Mouse (Mus musculus): ENCODE measurements around the gene Disp3. TPM values are rescaled to one million over a fixed set of nuclear protein-coding genes. Genes with fewer than 3 reads are reported as not detected.
A peak's percentile ranks its signal among the peaks of the same experiment; 100 is the strongest.

Gene Disp3
- total RNA-seq, 2 experiments from 2014 or later, result 0.32 TPM; not detected in 1

DNA sequence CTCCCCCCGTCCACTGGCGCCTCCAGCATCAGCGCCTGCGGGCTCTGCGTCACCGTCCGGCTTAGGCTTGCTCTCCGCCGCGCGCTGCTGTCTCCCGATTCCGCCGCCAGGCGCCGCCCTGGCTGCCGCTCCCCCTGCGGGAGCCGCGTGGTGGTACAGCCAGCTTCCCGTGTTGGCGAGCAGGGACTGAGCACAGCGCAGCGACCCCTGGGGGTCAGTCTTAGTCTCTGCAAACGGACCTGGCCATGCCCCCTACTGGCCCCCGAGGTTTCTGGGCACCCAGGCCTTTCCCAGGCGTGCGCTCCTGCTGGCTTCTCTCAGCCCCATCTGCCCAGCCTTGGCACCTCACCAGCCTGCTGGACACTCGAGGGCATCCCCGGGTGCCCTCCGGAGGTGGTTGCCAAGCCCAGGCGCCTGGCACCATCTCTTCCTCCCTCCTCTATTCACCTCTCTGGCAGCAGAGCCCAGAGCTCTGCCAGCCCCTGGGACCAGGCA lies 337 bp upstream of the Disp3 start:
- peak; percentile 60 for DNase-seq

DNA sequence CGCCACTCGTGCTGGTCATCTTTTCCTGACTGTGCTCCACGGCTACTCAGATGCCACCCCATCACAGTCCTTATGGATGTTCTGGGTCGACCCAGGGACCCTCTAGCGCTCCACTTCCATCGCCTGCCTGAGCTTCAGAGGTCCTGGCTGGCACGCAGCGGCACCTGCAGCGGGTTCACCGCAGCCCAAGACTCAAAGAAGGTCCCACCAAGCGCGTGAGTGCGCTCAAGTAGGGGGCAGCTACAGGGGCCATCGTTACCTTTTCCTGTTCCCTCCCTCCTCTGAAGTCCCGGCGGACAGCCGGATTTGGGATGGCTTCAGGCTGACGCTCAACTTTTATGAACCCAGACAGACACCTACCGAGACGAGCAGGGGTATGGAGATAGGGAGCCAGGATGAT lies 724 bp downstream of the Disp3 start:
- DNase-seq, result no peak

DNA sequence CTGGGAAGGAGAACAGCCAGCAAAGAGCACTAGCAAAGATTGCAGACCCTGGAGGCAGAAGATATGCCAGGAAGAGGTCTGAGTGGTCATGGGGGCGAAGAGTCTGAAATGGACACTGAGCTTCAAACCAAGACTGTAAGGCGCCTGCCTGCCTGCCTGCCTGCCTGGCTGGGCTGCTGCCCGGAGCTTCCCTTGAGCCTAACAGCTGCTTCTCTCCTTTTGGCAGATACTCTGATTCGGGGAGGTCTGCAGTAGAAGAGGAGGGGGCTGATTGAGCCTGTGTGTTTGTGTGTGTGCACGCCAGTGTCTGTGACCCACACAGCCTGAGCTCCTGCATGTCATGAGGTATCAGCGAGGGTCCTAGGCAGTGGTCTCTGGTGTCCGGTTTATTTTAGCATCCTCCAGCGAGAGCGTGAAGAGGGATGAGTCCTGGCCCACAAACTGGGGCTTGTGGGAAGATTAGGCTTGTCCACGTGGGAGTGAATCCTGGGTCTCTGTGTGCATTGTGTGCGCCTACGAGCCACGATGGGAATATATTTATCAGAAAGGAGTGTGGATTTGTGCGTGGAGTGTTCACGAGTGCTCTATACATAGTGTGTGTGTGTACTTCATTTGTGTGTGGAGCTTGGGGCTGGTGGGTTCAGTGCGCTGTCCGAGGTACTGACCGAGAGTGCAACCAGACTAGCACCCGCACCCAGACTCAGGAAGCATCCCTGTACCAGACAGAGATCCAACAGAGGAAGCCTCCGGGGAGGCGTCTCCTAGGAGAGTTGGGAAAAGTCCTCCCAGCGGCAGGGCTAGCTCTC lies 1.3 kb downstream of the Disp3 start:
- no peak for DNase-seq

DNA sequence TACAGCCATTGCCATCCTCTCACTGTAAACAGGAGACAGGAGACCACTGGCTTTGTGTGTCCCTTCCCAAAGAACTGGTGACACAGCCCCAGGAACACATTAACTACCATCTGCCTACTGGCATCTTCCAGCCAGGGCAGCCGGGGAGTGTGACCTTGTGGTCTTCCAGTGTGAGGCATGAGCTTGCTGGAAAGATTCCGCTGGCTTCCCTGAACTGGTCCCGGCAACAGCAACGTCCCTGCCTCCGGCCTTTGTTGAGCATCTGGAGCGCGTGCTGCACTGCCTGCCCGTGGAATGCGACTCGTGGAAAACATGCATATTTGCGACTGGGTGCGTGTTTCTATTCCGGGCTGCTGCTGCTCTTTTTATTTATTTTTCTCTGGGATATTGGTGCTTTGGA lies 3.5 kb downstream of the Disp3 start:
- DNase-seq, result no peak

DNA sequence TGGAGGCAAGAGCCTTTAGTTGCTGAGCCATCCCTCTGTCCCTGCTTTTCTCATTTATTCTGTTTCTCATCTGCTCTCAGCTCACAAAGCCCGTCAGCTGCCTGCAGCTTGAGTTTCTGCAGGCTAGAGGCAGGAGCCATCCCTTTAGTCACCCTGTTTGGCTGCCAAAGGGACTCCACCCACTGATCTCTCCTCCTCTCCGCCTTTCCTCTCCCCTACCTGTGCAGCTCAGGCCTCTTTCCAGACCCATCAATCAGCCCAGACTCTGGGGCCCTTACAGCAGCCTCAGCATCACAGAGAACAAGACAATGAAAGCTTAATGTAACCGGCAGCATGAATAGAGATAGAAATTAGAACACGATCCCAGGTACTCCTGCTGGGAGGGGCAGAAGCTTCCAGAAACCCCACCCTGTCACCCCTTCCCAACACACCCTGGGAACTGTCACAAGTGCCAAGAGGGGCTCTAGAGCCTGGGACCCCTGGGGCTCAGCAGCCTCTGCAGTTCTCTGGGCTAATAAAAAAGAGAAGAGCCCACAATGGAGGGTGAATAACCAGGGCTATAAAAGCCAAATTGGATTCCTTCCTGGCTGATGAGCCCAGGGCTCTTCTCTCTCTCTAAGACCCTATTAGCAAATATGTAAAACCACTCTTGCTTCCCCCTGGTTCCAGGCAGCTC lies 10.8 kb downstream of the Disp3 start:
- no peak for DNase-seq

DNA sequence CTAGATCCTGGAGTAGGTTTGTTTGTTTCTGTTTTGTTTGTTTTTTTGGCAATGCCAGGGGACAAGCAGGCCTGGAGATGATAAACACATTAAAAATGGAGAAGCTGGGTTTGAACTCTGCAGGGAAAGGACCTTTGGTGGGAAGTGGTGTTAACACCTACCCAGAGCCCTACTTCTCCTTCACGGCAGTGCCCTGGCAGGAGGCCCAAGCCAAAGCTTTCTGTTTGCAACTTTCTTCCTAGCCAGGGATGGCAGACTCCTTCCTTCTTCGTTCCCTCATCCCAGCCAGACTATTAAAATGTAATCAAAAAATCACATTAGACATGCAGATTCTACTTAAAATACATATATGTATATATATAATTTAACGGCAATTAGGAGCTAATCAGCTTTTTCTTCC lies 13.1 kb downstream of the Disp3 start:
- DNase-seq, result no peak

DNA sequence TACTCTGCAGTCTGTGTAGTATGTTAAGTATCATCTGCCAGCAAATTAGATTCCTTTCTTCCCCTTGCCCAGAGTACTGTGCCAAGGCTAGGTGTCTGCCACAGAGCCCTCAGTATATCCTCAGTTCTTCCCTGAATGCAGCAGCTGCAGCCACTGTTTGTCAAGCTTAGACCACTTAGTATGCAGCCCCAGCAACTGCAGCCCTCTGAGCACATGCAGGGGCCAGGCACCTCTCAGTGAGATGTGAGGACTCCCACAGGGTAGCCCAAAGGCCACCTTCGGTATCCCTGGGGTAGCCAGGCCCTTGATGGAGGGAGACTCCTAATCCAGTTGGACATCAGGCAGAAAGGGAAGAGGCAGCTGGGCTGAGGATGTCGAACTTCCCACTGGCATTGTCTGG lies 14.5 kb downstream of the Disp3 start:
- DNase-seq, result no peak

DNA sequence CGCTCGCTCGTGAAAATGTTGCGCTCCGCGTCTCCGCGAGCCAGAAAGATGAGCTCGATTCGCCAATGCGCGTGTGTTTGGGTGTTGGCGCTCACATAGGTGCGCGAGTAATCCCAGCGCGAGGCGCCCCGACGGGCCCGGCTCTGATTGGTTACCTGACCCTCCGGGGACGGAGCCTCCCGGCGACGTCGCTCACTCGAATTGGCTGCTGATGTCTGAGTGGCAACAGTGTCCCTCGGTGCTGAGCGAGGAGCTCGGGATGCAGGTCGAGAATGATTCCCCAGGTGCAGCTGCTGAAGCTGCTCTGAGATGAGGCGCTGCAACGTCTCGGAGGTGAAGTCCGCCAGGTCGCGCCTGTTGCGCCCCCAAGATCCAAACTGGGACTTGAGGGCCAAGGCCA lies 16.1 kb downstream of the Disp3 start:
- no peak for DNase-seq

DNA sequence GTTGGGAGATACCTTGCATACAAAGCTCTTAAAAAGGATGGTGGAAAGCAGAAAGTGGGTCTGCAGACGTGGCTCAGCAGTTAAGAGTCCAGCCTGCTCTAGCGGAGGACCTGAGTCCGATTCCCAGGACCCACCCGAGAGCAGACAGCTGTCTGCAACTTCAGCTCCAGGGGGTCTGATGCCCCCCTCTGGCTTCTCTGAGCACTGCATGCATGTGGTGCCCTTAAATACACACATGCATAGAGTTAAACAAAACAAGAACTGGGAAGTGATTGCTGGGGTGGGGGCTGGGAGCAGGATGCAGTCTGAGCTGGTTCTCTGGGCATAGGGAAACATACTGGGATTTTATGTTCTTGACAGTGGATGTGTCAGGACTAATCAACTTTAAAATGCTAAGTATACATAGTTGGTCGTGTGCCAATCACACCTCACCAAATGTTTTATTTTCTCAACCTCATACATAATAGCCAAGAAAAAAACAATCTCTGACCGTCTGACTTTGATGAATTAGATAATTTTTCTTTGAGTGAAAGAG lies 20.7 kb downstream of the Disp3 start:
- DNase-seq, result no peak

DNA sequence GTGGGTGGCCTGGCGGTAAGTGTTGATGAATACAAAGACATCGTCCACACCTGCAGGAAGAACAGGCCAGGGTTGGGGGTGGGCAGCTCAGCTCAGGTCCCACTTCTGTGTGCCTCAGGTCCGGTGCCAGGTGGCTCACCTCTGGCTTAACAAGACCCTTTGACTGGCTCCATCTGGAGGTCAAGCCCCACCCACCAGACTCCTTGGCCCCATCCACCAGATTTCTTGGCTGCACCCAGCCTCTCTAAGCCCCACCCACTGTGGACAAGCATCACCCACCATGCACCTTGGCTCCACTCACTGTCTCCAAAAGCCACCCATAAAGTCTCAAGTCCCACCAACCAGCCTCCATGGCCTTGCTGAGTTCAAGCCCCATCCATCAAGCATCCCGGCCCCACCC lies 27.8 kb downstream of the Disp3 start:
- DNase-seq, result no peak

DNA sequence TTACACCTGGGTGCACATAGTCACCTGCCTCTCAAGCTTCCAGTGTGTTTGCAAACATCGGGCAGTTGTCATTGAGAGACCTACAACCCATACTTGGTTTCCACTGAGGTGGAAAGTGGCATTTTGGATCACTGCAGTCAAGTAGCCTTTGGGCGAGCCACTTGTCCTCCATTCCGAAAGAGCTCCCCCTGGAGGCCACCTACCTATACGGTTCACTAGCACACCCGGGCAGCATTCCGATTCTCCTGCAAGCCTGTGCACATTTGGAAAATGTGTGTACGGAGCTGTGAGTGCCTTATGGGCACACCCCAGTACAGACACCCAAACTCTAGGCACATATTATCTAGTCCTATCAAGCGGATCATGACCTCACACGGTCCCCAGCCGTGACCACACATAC lies 38.4 kb downstream of the Disp3 start:
- DNase-seq, result no peak

DNA sequence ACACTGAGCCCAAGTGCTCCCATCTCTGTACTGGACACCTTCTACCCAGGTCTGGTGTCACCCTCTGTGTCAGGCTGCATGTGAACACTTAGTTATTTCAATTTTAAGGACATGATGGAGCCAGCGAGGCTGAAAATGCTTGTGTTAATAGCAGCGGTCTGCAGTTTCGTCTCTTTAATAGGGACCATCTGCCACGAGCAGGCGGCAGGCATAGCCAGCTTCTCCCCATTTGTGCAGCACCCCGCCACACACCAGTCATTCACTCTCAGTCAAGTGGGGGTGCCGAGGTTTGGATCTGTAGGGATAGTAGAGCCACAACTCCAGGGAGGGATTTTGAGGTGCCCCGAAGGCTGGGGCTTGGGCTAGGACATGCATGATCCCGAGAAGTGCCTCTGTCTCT lies 47.4 kb downstream of the Disp3 start:
- no peak for DNase-seq

DNA sequence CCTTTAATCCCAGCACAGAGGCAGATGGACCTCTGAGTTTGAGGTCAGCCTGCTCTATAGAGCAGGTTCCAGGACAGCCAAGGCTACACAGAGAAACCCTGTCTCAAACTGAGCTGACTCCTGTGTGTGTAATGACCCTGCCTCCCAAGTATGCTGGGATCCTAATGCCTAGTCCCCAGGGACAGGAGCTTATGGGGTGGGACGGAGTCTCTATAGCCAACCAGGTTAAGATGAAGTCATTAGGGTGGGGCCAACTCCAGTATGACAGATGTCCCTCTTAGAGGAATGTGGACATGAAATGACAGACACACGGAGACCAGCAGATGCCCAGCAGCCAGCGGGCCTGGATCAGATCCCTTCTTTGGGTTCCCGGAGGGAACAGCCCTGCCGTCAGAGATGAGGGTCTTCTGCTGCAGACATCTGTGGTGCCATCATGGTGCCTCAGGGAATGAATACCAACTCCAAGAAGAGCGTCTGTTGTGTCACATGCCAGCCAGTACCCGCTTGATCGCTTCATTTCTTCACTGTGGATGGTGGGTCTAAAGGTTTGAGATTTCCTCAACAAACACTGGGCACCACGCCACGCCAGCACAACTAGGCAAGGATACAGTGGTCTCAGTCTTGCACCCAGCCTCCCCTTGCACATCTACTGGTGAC lies 48.2 kb downstream of the Disp3 start:
- no peak for DNase-seq

DNA sequence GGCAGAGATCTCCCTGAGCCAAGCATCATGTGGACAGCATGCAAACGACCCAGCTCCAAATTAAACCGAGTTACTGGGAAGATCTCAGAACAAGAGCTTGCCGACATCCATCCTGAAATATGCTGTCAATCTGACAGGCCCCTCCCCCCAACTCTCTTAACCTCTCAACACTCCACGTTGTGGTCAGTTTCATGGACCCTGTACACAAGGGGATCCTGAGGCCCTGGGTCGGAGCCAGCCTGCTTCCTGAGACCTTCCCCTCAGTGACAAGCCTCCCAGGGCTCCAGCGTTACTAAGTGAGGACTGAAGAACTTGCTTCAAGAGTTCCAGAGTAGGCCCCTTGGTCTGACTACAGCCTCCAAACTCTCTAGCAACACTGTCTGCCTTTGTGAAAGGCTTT lies 48.8 kb downstream of the Disp3 start:
- no peak for DNase-seq

DNA sequence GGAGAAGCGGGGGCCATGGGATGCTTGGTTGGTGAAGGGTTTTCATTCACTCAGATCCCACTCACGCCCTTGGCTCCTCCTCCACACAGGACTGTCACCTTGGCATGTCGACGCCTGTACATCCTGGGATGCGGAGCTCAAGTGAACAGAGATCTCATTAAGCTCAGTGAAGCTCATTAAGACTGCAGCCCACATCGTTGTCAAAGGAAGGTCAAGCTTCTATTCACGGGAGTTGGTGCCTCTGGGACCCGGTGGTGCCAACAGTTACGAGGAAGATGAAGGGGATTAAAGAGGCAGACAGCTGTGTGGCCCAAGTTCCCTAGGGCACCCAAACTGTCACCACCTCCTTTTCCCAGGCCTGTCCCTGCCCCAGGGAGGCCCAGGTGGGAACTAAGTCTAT lies 49.5 kb downstream of the Disp3 start:
- no peak for DNase-seq

DNA sequence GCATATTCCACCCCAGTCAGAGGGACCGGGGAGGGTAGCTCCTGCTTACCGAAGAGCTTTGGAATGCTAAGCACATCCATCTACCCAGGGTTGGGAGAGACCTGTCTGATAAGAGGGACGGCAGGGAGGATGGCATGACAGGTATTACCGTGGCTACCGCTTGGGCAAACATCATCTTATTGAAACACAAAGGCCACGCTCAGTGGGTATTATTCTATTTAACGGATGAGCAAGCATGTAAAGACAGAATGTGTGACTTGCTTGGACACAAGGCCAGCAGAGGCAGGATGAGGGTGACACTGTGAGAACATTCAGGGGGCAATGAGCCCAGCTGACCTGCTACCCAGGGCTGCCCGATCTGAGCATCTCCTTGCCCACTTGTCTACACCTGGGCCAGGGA lies 51.1 kb downstream of the Disp3 start:
- DNase-seq, result no peak

DNA sequence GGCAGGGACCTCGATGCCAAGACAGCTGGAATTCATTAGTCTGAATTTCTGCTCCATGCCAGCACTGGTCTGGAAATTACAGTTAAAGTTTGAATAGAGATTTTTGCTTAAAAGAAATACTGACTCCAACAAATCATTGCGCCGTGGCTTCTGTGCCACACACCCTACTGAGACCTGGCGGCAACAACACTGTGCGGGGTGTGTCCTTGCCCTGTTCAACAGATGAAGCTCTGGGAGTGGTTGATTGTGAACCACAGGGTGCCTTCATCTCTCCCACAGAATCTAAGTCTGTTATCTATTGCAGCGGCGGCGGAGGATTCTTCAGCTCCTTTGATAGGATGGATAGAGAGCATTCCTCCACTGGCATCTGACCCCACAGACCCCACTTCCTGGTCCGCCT lies 54.7 kb downstream of the Disp3 start:
- DNase-seq, result no peak

DNA sequence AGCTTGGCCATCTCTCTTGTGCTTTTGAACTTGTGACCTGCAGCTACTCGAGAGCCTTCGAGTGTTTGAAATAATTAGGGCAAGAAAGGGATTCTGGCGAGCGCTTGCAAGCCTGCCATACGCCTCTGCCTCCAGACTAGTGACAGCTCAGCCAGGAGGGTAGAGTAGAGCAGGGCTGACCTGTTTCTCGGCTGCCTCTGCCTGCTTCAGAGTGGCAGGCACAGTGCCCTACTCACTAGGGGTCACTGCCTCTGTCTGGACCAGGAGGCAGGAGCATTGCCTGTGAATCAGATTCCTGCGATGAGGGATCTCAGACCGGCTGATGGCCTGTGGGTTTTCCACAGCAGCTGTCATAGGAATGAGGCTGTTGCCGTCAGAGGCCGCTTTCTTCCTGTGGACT lies 55.1 kb downstream of the Disp3 start:
- DNase-seq, result no peak

DNA sequence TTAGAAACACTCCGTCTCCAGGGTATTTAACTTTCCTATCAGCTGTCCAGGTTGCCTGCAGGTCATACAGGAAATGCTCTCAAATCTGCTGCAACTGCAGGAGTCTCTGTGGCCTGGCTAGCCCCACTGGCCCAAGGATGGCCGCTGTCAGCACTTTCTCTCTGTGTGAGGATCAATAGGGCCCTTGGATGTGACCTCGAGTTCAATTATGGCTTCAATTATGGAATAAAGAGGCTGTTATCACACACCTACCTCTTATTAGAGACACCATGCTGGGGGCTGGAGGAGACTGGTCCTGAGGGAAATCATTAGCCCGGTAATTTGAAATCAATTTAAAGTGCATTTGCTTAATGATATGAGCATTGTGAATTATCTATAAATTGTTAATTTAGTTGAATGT lies 55.6 kb downstream of the Disp3 start:
- no peak for DNase-seq

DNA sequence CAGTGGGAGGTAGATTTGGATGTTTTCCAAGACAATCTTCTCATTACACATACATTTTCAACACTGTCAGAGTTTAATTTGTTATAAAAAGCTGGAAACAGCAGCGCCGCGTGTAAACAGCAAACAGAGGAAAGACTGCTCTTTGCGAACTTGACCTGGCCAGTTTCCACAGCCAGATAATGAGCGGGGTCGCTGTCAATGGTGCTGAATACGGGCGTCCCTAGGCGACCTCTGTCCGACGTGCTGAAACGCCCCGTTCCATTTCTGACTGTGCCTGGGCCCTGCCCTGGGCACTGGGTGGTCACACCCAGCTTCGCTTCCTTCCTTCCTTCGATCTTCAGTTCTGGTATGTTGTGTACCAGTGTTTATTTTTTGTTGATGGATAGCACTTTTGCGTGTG lies 58.1 kb downstream of the Disp3 start:
- DNase-seq, result no peak

DNA sequence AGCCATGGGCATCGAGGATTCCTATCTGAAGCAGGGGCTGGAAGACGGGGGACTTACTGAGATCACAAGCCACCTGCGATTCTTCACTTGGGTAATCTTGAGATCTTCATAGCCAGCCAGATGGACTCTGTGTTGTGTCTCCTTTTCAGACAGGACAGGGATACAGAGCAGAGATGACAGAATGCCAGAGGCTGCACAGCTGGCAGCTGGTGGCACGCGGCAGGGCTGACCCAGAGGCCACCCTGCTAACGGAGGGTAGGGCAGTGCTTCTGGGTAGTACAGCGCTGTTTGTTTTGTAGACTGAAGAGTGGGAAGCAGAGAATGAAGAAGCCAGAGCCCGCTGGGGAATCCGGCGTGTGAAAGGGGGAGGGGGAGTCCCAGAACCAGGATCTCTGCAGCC lies 64.8 kb downstream of the Disp3 start:
- DNase-seq, result no peak

DNA sequence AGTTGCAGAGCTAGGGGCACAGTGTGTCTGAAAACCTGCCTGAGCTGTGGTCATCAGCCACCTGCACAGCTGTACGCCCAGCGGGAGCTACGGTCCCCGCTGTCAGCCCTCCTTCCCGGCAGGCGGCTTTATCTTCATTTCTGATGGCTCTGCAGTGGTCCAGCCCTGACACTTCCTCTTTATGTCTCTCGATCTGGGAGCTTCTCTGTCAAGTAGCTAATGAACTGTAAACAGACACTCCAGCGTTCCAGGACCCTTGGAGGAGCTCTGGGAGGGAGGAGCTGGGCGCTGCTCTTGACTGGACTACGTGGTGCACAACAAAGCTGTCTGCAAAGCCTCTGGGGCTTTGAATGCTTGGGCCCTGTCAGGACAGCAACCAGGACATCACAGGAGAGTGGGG lies 67.1 kb downstream of the Disp3 start:
- no peak for DNase-seq

DNA sequence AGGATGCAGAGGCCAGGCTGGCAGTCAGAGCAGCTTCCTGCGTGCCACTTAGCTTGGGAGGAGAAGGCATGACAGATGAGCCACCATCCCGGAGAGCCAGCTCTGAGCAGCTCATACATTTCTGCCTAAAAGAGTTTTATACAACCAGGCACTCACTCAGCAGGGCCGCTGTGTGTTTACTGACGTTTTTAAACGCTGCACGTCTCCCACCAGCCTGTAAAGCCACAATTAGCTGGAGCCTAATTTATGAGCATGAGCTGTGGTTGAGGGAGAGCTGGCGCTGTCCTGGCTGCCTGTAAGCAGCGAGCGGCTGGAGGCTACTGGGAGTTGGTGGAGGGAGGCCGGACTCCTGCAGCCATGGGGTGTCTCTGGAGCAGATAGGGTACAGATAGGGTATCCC lies 69.5 kb downstream of the Disp3 start:
- DNase-seq, result no peak
